Mouse (Mus musculus): ENCODE measurements around the gene Icam1. TPM values are rescaled to one million over a fixed set of nuclear protein-coding genes. Genes with fewer than 3 reads are reported as not detected.
"Not testable (repeated sequence)": the region's sequence is repeated elsewhere in the genome, so short reads cannot be mapped to it uniquely, and the experiment has no call there.

Icam1 gene
- polyA plus RNA-seq, 1 experiment from 2014 or later: 18.6 TPM

DNA sequence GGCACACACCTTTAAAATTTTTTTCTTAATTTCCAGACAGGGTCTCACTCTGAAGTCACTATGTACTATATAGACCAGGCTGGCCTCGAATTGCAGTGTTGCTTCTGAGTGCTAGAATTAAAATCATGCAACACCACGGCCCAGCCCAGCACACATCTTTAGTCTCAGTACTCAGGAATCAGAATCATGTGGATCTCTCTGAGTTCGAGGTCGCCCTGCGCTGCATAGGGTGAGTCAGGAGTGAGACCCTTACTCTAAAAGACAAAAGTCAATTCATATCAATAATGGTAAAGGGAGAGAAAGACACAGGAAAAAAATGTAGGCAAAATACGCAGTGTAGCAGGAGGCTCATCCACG, 13.5 kb upstream of the Icam1 start:
- H3K36me3 ChIP-seq (ENCODE audit: control insufficient read depth, insufficient read depth, low read length): peaks cover 25% of the 10 kb centered on the region
- peak overlapping the region; percentile 87 for H3K4me3 ChIP-seq (ENCODE audit: low read depth, low read length)
- H3K27me3 ChIP-seq (replicated peaks; ENCODE audit: control insufficient read depth, insufficient read depth, low read length): no peaks in the 10 kb centered on the region
- peak overlapping the region; percentile 87 for H3K9ac ChIP-seq (ENCODE audit: low read depth, low read length)
- peak overlapping the region; percentile 78 for H3K4me2 ChIP-seq (ENCODE audit: low read depth, low read length)
- H3K27ac ChIP-seq (replicated peaks; ENCODE audit: low read depth, low read length): peak overlapping the region; percentile 79
- WGBS: 9% methylated on average over 7 of the region's 7 CpGs
- no peak for DNase-seq (ENCODE audit: low spot score)
- H3K4me1 ChIP-seq (ENCODE audit: control insufficient read depth, insufficient read depth, low read length): no peaks in the 10 kb centered on the region
- ATAC-seq (ENCODE audit: low read depth): peak; percentile 10
- no peaks in the 10 kb centered on the region for H3K9me3 ChIP-seq (ENCODE audit: control insufficient read depth, low read length)

DNA sequence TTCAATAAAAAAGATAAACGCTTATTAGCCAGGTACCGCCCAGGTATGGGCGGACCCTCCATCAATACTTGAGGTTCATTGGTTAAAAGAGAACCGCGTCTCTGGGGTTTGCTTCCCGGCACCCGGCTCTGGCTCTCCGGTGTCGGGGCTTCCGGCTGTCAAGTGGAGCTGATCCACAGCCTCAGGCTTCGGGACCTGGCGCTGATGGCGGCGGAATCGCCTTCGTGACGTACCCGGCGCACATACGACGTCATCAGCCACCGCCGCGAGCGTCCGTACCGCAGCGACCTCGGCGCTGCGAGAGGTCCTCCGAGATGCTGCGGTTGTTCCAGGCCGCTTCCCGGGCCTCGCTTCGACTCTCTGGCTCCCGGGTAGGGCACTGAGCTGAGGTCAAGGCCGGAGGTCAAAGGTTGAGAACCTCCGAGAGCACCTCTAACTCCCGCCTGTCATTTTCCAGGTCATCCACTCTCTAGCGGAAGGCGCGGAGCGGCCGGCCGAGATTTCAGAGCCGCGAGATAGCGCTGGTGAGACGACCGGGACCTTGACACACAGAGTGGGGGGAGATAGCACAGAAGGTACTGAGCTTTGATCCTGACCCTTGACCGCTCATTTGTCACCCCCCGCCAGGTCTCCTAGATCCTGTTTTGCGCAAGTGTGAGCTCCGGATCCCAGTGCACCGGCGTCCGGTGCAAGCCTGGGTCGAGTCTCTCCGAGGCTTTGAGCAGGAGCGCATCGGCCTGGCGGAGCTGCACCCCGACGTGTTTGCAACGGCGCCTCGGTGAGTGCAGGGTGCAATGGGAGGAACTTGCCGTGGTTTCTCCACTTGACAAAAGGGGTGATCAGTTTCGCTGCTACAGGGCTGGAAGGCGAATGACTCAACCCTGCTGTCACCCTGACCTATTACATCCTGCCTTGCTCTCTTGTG, 12.9 kb upstream of the Icam1 start, which contains the start of gene Mrpl4:
Gene Mrpl4 (plus strand): TSS at position 112 of the 925 bp plus-strand sequence.
- Histone ChIP-seq H3K4me1 (ENCODE audit: control insufficient read depth, insufficient read depth, low read length) (no peaks in the 10 kb centered on the region), H3K36me3 (ENCODE audit: control insufficient read depth, insufficient read depth, low read length) (peaks cover 32% of the 10 kb centered on the region), H3K27me3 (replicated peaks; ENCODE audit: control insufficient read depth, insufficient read depth, low read length) (no peaks in the 10 kb centered on the region), H3K9me3 (ENCODE audit: control insufficient read depth, low read length) (no peaks in the 10 kb centered on the region), H3K4me3 (ENCODE audit: low read depth, low read length) (peak within 1 kb of the TSS; percentile 87), H3K27ac (replicated peaks; ENCODE audit: low read depth, low read length) (peak within 1 kb of the TSS; percentile 79), H3K4me2 (ENCODE audit: low read depth, low read length) (peak within 1 kb of the TSS; percentile 78), H3K9ac (ENCODE audit: low read depth, low read length) (peak within 1 kb of the TSS; percentile 87)
- DNase-seq (ENCODE audit: low spot score): peak; percentile 90
- peak; percentile 86 for ATAC-seq (ENCODE audit: low read depth)
- under 1% methylated on average over 62 of the region's 72 CpGs for WGBS

DNA sequence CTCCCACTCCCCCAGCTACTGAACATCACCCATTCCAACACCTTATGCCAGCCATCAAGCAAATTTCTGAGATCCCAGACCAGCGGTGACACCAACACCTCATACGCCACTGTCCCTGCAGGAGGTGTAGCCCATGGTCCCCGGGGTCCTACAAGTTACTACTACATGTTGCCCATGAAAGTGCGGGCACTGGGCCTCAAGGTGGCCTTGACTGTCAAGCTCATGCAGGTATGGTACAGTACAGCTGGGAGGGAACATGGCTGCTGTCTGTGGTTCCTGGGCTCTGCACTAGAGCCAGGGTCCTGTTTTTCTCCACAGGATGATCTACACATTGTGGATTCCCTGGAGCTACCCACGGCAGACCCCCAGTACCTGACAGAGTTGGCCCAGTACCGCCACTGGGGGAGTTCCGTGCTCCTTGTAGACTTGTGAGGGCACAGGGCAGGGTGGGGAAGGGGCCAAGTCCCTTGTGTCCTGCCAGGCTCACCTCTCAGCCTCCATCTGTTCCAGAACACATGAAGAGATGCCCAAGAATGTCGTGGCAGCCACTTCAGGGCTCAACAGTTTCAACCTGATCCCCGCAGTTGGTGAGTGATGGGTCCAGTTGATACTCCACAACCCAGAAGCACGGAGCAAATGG, 8.4 kb upstream of the Icam1 start:
- H3K4me1 ChIP-seq (ENCODE audit: control insufficient read depth, insufficient read depth, low read length): no peaks in the 10 kb centered on the region

DNA sequence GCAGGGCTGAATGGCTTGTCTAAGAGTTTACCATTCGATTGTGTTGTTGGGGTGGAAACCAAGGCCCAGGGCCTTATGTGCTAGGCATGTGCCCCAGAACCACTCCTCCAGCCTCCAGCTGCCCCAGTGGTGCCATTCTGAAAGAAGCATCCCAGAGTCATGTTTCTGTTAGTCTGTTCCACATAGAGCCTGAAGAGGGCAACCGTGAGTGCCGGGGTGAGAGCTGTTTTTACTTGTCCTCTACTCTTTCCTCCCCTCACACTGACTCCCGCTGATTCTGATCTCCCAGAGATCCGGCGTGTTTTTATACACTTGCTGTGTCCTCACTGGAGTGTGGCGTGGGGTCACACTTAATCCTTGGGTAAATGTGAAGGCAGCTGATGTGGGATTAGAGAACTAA, 7.8 kb upstream of the Icam1 start:
- ATAC-seq (ENCODE audit: low read depth) (no peak), DNase-seq (ENCODE audit: low spot score) (no peak)
- Histone ChIP-seq H3K27me3 (replicated peaks; ENCODE audit: control insufficient read depth, insufficient read depth, low read length) (no peaks in the 10 kb centered on the region), H3K27ac (replicated peaks; ENCODE audit: low read depth, low read length) (no peak overlapping the region), H3K4me3 (ENCODE audit: low read depth, low read length) (no peak overlapping the region), H3K4me1 (ENCODE audit: control insufficient read depth, insufficient read depth, low read length) (no peaks in the 10 kb centered on the region), H3K9me3 (ENCODE audit: control insufficient read depth, low read length) (no peaks in the 10 kb centered on the region), H3K4me2 (ENCODE audit: low read depth, low read length) (no peak overlapping the region), H3K9ac (ENCODE audit: low read depth, low read length) (no peak overlapping the region), H3K36me3 (ENCODE audit: control insufficient read depth, insufficient read depth, low read length) (peaks cover 45% of the 10 kb centered on the region)
- WGBS: 86% methylated on average over 7 of the region's 7 CpGs

More for the DNA sequence above, 8.4 kb upstream of the Icam1 start:
- 92% methylated on average over 9 of the region's 10 CpGs for WGBS
- Histone ChIP-seq H3K4me3 (ENCODE audit: low read depth, low read length) (no peak overlapping the region), H3K36me3 (ENCODE audit: control insufficient read depth, insufficient read depth, low read length) (peaks cover 45% of the 10 kb centered on the region), H3K4me2 (ENCODE audit: low read depth, low read length) (no peak overlapping the region), H3K9ac (ENCODE audit: low read depth, low read length) (no peak overlapping the region), H3K9me3 (ENCODE audit: control insufficient read depth, low read length) (no peaks in the 10 kb centered on the region), H3K27me3 (replicated peaks; ENCODE audit: control insufficient read depth, insufficient read depth, low read length) (no peaks in the 10 kb centered on the region), H3K27ac (replicated peaks; ENCODE audit: low read depth, low read length) (no peak overlapping the region)
- DNase-seq (ENCODE audit: low spot score): no peak
- ATAC-seq (ENCODE audit: low read depth): no peak

DNA sequence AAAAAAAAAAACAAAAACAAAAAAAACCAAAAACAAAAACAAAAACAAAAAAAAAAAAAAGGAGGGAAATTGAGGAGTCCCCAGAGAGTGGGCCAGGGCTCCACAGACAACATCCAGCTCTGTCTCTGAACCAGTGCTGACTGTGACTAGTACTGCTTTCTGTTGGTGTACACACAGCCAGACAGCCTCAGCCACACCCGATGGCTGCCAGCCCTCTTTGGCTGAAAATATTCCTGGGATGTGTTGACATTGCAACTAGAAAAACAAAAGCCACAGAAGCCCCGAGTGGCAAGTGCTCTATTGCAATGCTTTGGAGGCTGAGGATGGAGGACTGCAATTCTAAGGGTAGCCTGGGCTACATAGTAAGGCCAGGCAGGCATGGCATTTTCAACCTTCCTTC, 5.4 kb upstream of the Icam1 start:
- 54% methylated on average over 2 of the region's 2 CpGs for WGBS
- no peak for DNase-seq (ENCODE audit: low spot score)
- Histone ChIP-seq H3K9me3 (ENCODE audit: control insufficient read depth, low read length) (no peaks in the 10 kb centered on the region), H3K9ac (ENCODE audit: low read depth, low read length) (no peak overlapping the region), H3K4me2 (ENCODE audit: low read depth, low read length) (no peak overlapping the region), H3K27me3 (replicated peaks; ENCODE audit: control insufficient read depth, insufficient read depth, low read length) (peaks cover 10% of the 10 kb centered on the region), H3K4me1 (ENCODE audit: control insufficient read depth, insufficient read depth, low read length) (no peaks in the 10 kb centered on the region), H3K4me3 (ENCODE audit: low read depth, low read length) (no peak overlapping the region), H3K36me3 (ENCODE audit: control insufficient read depth, insufficient read depth, low read length) (peaks cover 35% of the 10 kb centered on the region), H3K27ac (replicated peaks; ENCODE audit: low read depth, low read length) (no peak overlapping the region)
- no peak for ATAC-seq (ENCODE audit: low read depth)

DNA sequence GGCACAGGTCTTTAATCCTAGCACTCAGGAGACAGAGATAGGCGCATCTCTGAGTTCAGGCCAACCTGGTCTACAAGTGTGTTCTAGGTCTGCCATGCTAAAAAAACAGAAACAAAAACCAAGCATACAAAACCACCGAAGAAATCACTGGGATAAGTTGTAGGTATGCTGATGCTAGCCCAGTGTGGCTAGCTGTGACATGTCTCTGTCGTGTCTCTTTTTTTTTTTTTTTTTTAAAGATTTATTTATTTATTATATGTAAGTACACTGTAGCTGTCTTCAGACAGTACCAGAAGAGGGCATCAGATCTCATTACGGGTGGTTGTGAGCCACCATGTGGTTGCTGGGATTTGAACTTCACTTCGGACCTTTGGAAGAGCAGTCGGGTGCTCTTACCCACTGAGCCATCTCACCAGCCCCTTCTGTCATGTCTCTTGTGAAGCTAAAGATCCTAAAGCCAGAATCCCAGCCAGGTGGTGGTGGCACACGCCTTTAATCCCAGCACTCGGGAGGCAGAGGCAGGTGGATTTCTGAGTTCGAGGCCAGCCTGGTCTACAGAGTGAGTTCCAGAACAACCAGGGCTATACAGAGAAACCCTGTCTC, 4.7 kb upstream of the Icam1 start:
- not testable (repeated sequence) for H3K9me3 ChIP-seq (ENCODE audit: control insufficient read depth, low read length); ATAC-seq (ENCODE audit: low read depth); H3K4me3 ChIP-seq (ENCODE audit: low read depth, low read length); H3K27ac ChIP-seq (replicated peaks; ENCODE audit: low read depth, low read length); H3K4me1 ChIP-seq (ENCODE audit: control insufficient read depth, insufficient read depth, low read length); H3K9ac ChIP-seq (ENCODE audit: low read depth, low read length); H3K4me2 ChIP-seq (ENCODE audit: low read depth, low read length); DNase-seq (ENCODE audit: low spot score)
- Histone ChIP-seq H3K27me3 (replicated peaks; ENCODE audit: control insufficient read depth, insufficient read depth, low read length) (peaks cover 17% of the 10 kb centered on the region), H3K36me3 (ENCODE audit: control insufficient read depth, insufficient read depth, low read length) (peaks cover 30% of the 10 kb centered on the region)
- WGBS: 63% methylated on average over 9 of the region's 9 CpGs

DNA sequence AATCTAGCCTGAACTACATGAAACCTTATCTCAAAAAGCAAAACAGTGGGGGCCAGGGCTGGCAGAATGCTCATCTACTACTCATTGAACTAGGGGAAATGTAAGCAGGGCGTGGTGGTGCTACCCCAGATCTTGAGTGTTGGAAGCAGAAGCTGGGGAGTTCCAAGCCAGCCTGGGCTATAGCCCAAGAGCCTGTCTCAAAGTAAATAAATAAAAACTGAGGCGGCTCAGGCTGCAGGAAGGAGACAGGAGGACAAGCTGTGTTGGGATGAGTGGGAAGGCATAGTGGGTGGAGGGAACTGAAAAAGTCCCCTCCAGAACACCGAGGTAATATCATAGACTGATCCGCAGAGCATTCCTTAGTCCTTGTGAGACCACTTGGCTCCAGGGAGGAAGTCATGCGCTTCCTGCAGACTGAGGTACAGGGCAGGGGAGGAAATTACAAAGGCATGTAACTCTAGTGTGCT, 3.9 kb upstream of the Icam1 start:
- no peak for ATAC-seq (ENCODE audit: low read depth)
- H3K4me3 ChIP-seq (ENCODE audit: low read depth, low read length): no peak overlapping the region
- WGBS: 37% methylated on average over 5 of the region's 5 CpGs

DNA sequence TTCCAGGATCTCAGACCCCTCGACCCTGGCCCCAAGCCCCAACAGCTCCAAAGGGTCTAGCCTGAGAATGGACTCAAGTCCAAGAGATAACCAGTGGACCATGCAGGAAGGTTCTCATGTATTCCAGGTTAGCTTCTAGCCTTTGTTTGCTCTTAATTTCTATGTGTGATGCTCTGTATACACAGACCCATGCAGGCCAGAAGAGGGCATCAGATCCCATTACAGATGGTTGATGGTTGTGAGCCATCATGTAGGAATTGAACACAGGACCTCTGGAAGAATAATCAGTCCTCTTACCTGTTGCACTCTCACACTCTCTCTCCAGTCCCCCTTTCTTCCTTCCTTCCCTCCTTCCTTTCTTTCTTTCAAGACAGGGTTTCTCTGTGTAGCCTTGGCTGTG, 3.4 kb upstream of the Icam1 start:
- H3K4me1 ChIP-seq (ENCODE audit: control insufficient read depth, insufficient read depth, low read length): no peaks in the 10 kb centered on the region
- DNase-seq (ENCODE audit: low spot score) (no peak), ATAC-seq (ENCODE audit: low read depth) (no peak)
- H3K27ac ChIP-seq (replicated peaks; ENCODE audit: low read depth, low read length): peak overlapping the region; percentile 33; the same call in 1 of the 2 replicates
- H3K36me3 ChIP-seq (ENCODE audit: control insufficient read depth, insufficient read depth, low read length): peaks cover 18% of the 10 kb centered on the region
- no peak overlapping the region for H3K4me3 ChIP-seq (ENCODE audit: low read depth, low read length)
- WGBS: 36% methylated on average over 1 of the region's 1 CpGs
- no peak overlapping the region for H3K9ac ChIP-seq (ENCODE audit: low read depth, low read length)
- no peak overlapping the region for H3K4me2 ChIP-seq (ENCODE audit: low read depth, low read length)
- H3K27me3 ChIP-seq (replicated peaks; ENCODE audit: control insufficient read depth, insufficient read depth, low read length): peaks cover 30% of the 10 kb centered on the region
- no peaks in the 10 kb centered on the region for H3K9me3 ChIP-seq (ENCODE audit: control insufficient read depth, low read length)

More for the DNA sequence above, 3.9 kb upstream of the Icam1 start:
- H3K4me2 ChIP-seq (ENCODE audit: low read depth, low read length): no peak overlapping the region
- no peaks in the 10 kb centered on the region for H3K9me3 ChIP-seq (ENCODE audit: control insufficient read depth, low read length)
- no peak for DNase-seq (ENCODE audit: low spot score)
- H3K27ac ChIP-seq (replicated peaks; ENCODE audit: low read depth, low read length): peak overlapping the region; percentile 33; the same call in 1 of the 2 replicates
- H3K9ac ChIP-seq (ENCODE audit: low read depth, low read length): no peak overlapping the region
- no peaks in the 10 kb centered on the region for H3K4me1 ChIP-seq (ENCODE audit: control insufficient read depth, insufficient read depth, low read length)
- peaks cover 23% of the 10 kb centered on the region for H3K36me3 ChIP-seq (ENCODE audit: control insufficient read depth, insufficient read depth, low read length)
- peaks cover 25% of the 10 kb centered on the region for H3K27me3 ChIP-seq (replicated peaks; ENCODE audit: control insufficient read depth, insufficient read depth, low read length)

All from embryonic facial prominence, embryonic 14.5 days (tissue).